Mouse (Mus musculus) yolk sac, embryonic 10.5 days (tissue): ENCODE measurements around the gene Abca7.
"Not testable (repeated sequence)": the region's sequence is repeated elsewhere in the genome, so short reads cannot be mapped to it uniquely, and the experiment has no call there.

Experiments
- DNase-seq: peaks from one replicate; pipeline ENCODE4 v3.0.0-alpha.2; 2017; ENCODE audit warnings: low spot score

Gene Abca7

GRCm38 (mm10) chr10:80047041-80047565 is 50.8 kb downstream of the Abca7 start, which contains the start of gene Gpx4:
Gpx4 (plus strand) TSS chr10:80047166.
- no peak for DNase-seq

- no peak for DNase-seq
Observed at GRCm38 (mm10) chr10:80048396-80048795, 52.1 kb downstream of the Abca7 start.

GRCm38 (mm10) chr10:80048834-80049233 is 52.5 kb downstream of the Abca7 start:
- DNase-seq = no peak

- no peak for DNase-seq
Observed at GRCm38 (mm10) chr10:80050244-80050643, 54.0 kb downstream of the Abca7 start.

- DNase-seq = no peak
Observed at GRCm38 (mm10) chr10:80050885-80051617, 54.8 kb downstream of the Abca7 start.

- peak; percentile 93 for DNase-seq
Observed at GRCm38 (mm10) chr10:80051618-80052373, 55.5 kb downstream of the Abca7 start.

GRCm38 (mm10) chr10:80052374-80052764 is 56.1 kb downstream of the Abca7 start:
- no peak for DNase-seq

GRCm38 (mm10) chr10:80053259-80053780 is 57.0 kb downstream of the Abca7 start:
- peak; percentile 99 for DNase-seq

GRCm38 (mm10) chr10:80053831-80054815 is 57.8 kb downstream of the Abca7 start:
- peak; percentile 84 for DNase-seq

- DNase-seq = not testable (repeated sequence)
Observed at GRCm38 (mm10) chr10:80054911-80055310, 58.6 kb downstream of the Abca7 start.

- no peak for DNase-seq
Observed at GRCm38 (mm10) chr10:80055364-80055763, 59.1 kb downstream of the Abca7 start.

- DNase-seq = no peak
Observed at GRCm38 (mm10) chr10:80055891-80056290, 59.6 kb downstream of the Abca7 start.

- no peak for DNase-seq
Observed at GRCm38 (mm10) chr10:80056506-80056905, 60.2 kb downstream of the Abca7 start.

- DNase-seq = no peak
Observed at GRCm38 (mm10) chr10:80056976-80057682, 60.8 kb downstream of the Abca7 start.

- DNase-seq = no peak
Observed at GRCm38 (mm10) chr10:80057683-80058326, 61.5 kb downstream of the Abca7 start.

GRCm38 (mm10) chr10:80063104-80063503 is 66.8 kb downstream of the Abca7 start:
- DNase-seq = no peak

- DNase-seq = no peak
Observed at GRCm38 (mm10) chr10:80063877-80064650, 67.8 kb downstream of the Abca7 start.
